Mouse (Mus musculus) hindbrain, embryonic 12.5 days (tissue): ENCODE results near the gene BC048562. TPM values are rescaled to one million over a fixed set of nuclear protein-coding genes. Genes with fewer than 3 reads are reported as not detected.

ENCODE experiments used
- ATAC-seq: fragments of 200-750 bp; cut with Nextera tagmentation; 2 replicates; pipeline ENCODE4 v1.8.0; 2017; ENCODE audit warnings: moderate TSS enrichment; ENCODE audit not compliant: low FRiP score
- H3K27ac ChIP-seq: fragments of 300-500 bp; sonication (generic); 2 replicates; pipeline ENCODE4 v1.5.1; 2016; ENCODE audit warnings: mild to moderate bottlenecking
- H3K27me3 ChIP-seq: fragments of 300-500 bp; sonication (generic); 2 replicates; pipeline ENCODE4 v1.6.1; 2016; ENCODE audit warnings: mild to moderate bottlenecking
- H3K36me3 ChIP-seq: fragments of 300-500 bp; sonication (generic); 2 replicates; pipeline ENCODE4 v1.6.1; 2016; ENCODE audit warnings: mild to moderate bottlenecking
- H3K4me1 ChIP-seq: fragments of 300-500 bp; sonication (generic); 2 replicates; pipeline ENCODE4 v1.6.1; 2016
- H3K4me2 ChIP-seq: fragments of 300-500 bp; sonication (generic); replicated peaks from 2 replicates; pipeline ENCODE4 v1.6.1; 2016; ENCODE audit warnings: mild to moderate bottlenecking
- H3K4me3 ChIP-seq: fragments of 300-500 bp; sonication (generic); 2 replicates; pipeline ENCODE4 v1.5.1; 2016; ENCODE audit warnings: mild to moderate bottlenecking
- H3K9ac ChIP-seq: fragments of 300-500 bp; sonication (generic); 2 replicates; pipeline ENCODE4 v1.6.1; 2016; ENCODE audit warnings: mild to moderate bottlenecking, moderate library complexity
- H3K9me3 ChIP-seq: fragments of 300-500 bp; sonication (generic); replicated peaks from 2 replicates; pipeline ENCODE4 v1.6.1; 2016; ENCODE audit warnings: mild to moderate bottlenecking
- WGBS: fragments of 180-500 bp; shearing (Covaris S2); methylation state at CpG from one replicate; pipeline ENCODE4 v1.1.7; 2016; 5-methylcytosine and 5-hydroxymethylcytosine counted together
- polyA plus RNA-seq: library from polyadenylated mRNA; unstranded; fragments of >200 nt; fragmentation: Nextera tagmentation; extraction: Ambion mirVana; gene quantifications from 2 replicates; pipeline ENCODE4 v1.2.1, GENCODE M21; 2016

BC048562 gene
- polyA plus RNA-seq, 1 experiment from 2014 or later, result not detected

DNA sequence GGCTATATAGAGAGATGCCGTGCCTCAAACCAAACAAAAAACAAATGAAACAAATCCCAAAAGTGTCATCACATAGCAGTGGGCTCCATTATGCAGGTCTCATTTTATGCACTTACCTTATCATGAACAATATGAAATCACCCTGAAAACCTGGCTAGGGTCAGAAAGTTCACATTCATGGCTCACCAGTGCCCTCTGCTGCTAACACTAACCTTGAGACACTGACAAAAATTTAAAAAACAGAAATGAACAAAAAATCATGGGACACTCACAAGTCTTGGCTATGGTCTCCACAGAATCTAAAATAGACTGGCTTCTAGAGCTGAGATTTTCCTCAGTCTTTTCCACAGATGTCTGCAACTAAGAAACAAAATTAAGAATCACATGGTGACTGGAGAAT lies 24.1 kb upstream of the BC048562 start:
- 93% methylated on average over 1 of the region's 1 CpGs for WGBS

DNA sequence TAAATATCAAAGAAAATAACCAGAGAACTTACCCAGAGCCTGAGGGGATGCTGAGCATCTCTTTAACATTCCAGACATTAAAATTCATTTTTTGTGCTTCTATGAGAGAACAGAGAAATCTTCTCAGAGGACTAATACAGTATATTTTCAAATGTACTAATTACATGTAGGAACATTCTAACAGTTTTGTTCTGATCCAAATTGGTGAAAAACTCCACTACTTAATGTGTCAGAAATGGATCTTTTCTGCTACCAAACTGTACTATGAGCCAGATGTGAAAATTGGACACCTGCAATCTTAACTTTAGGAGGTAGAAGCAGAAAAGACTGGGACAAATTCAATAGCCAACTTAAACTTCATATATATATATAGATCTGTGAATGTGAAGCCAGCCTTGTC lies 7.9 kb upstream of the BC048562 start, which contains the start of gene Ccdc36:
Gene Ccdc36, minus strand, starts transcription at position 101 of the 400 bp plus-strand sequence.
- Histone ChIP-seq H3K36me3 (no peaks in the 10 kb centered on the region), H3K4me3 (no peak within 1 kb of the TSS), H3K27ac (no peak within 1 kb of the TSS), H3K9ac (no peak within 1 kb of the TSS), H3K4me1 (peaks cover 4% of the 10 kb centered on the region; the same call in 1 of the 2 replicates), H3K27me3 (no peaks in the 10 kb centered on the region), H3K4me2 (no peak within 1 kb of the TSS), H3K9me3 (no peaks in the 10 kb centered on the region)
- ATAC-seq, result no peak

More for the DNA sequence above, 24.1 kb upstream of the BC048562 start:
- Histone ChIP-seq H3K4me3 (no peak overlapping the region), H3K9ac (no peak overlapping the region), H3K4me2 (no peak overlapping the region), H3K9me3 (no peaks in the 10 kb centered on the region), H3K27ac (no peak overlapping the region), H3K36me3 (no peaks in the 10 kb centered on the region), H3K27me3 (no peaks in the 10 kb centered on the region), H3K4me1 (no peaks in the 10 kb centered on the region)
- no peak for ATAC-seq

DNA sequence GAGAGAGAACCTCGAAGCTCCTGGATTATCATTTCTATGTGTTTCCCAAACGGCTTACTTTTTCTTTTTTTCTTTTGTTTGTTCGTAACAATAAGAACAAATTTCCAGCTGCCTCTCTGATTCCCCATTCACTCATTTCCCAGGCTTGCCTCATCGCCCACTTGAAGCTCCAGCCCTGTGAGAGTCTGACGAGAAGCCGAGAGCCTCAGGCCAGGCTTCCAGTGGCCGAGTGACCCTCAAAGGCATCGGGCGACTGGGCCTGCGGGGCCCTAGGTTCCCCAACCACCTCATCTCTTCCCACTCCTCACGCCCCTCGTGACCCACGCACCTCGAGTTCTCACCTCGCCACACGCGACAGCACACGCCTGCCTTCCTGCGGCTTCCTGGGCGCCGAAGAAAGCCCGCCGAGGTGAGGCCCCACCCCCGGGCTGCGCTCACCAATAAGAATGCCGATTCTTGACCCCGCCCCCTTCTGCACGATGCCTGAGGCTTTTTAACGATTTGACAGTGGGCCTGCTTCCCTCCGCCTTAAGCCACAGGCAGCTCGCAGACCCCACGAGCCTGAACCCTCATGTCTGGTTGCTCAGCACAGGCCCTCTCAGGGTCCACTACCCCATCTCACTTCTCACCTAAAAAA lies 4.7 kb upstream of the BC048562 start:
- H3K4me3 ChIP-seq, result 0 out of 2 replicates have a peak overlapping the region, but pooled peaks have one; percentile 0
- no peaks in the 10 kb centered on the region for H3K27me3 ChIP-seq
- no peaks in the 10 kb centered on the region for H3K36me3 ChIP-seq
- no peak overlapping the region for H3K27ac ChIP-seq
- 0 out of 2 replicates have a peak, but pooled peaks have one; percentile 19 for ATAC-seq
- peak overlapping the region; percentile 44 for H3K4me2 ChIP-seq
- WGBS, result 53% methylated on average over 32 of the region's 32 CpGs
- H3K4me1 ChIP-seq, result peaks cover 6% of the 10 kb centered on the region; the same call in 1 of the 2 replicates
- no peaks in the 10 kb centered on the region for H3K9me3 ChIP-seq
- H3K9ac ChIP-seq, result no peak overlapping the region

DNA sequence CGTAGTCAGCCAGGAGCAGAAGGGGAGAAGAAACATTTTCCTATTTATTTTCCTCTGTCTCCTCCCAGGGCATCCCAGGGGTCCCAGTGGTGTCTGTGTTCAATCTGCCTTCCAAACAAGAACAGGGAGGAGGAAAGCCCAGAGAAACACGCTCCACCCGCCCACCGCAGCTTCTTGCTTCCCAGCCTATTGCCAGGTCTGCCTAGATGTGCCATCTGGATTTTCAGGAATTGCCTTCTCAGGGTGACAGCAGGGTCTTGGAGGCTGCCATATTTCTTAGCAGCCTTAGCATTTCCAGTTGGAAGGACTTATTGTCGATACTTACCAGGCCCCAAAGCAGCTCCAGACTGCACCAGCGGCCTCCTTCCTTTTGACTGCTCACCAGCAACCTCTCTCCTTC lies 2.9 kb downstream of the BC048562 start:
- no peak for ATAC-seq
- H3K36me3 ChIP-seq, result no peaks in the 10 kb centered on the region
- no peaks in the 10 kb centered on the region for H3K9me3 ChIP-seq
- 0 out of 2 replicates have a peak, but pooled peaks cover 4% of the 10 kb centered on the region for H3K4me1 ChIP-seq
- H3K4me3 ChIP-seq, result no peak overlapping the region
- no peak overlapping the region for H3K27ac ChIP-seq
- no peaks in the 10 kb centered on the region for H3K27me3 ChIP-seq
- WGBS, result 83% methylated on average over 6 of the region's 6 CpGs
- H3K9ac ChIP-seq, result no peak overlapping the region
- H3K4me2 ChIP-seq, result no peak overlapping the region

DNA sequence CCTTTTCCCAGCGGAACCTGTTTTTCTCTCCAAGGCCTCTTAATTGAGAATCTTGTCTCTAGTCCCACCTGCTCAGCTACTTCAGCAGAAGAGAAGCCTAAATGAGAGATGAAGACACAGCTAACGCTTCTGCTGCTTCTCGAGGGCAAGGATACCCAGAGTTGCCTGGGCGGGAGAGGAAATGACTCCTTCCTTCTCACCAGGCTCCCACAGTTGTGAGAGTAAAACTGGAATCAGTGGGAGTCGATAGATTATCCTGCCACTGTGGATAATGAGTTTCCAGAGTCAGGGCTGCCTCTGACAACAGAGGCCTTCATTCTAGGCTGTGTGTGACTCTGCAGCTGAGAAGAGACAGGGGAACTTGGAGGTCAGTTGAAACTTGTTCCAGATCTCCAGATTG lies 4.2 kb downstream of the BC048562 start:
- Histone ChIP-seq H3K4me3 (no peak overlapping the region), H3K9ac (no peak overlapping the region)
- WGBS, result 78% methylated on average over 5 of the region's 5 CpGs

DNA sequence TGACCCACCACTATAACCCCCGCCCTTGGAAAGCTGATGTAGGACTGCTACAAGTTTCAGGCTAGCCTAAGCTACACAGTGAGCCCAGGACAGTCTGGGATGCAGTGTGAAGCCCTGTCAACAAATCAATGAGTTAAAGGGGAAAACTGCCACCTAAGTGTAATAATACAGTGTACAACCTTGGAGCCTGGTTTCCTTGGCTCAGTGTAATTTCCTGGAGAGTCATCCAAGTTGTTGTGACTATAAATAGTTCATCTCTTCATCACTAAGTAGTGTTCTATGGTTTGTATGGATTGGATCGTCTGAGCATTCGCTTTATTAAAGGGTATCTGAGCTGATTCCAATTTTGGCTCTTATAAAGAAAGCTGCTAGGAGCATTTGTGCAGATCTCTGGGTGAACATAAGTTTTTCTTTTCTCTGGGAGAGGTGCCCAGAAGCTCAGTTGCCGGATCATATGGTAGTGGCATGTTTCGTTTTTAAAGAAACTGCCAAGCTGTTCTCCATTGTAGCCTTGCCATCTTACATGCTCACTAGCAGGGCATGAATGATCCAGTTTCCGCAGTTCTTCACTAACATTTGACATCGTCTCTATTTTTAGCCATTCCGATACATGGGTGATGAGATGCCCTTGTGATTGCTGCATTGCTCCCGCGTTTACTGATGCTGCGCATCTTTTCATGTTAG lies 5.1 kb downstream of the BC048562 start:
- WGBS, result 91% methylated on average over 11 of the region's 11 CpGs

More for the DNA sequence above, 4.2 kb downstream of the BC048562 start:
- H3K4me2 ChIP-seq, result no peak overlapping the region
- H3K27me3 ChIP-seq, result no peaks in the 10 kb centered on the region
- H3K9me3 ChIP-seq, result no peaks in the 10 kb centered on the region
- no peaks in the 10 kb centered on the region for H3K36me3 ChIP-seq
- H3K27ac ChIP-seq, result no peak overlapping the region
- 0 out of 2 replicates have a peak, but pooled peaks cover 4% of the 10 kb centered on the region for H3K4me1 ChIP-seq
- no peak for ATAC-seq

DNA sequence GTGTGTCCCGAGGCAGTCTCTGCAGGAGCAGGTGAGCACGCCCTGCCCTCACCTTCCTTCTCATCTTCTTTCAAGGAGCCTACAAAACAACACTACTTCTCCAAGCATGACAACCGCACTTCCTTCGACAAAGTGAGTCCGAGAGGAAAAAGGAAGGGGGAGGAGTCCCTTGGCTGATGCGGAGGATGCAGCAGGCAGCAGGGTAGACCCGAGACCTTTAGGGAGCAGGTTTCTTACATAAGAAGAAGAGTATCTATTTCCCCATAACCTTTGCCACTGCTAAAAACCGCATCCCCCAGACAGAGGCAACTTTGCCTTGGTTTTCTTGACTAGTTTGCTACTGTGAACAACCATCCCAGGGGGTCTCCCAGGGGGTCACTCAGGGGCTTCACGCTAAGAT lies 8.8 kb downstream of the BC048562 start:
- ATAC-seq, result no peak
- Histone ChIP-seq H3K4me1 (peaks cover 16% of the 10 kb centered on the region), H3K27ac (no peak overlapping the region), H3K9me3 (no peaks in the 10 kb centered on the region), H3K36me3 (peaks cover 15% of the 10 kb centered on the region), H3K4me2 (no peak overlapping the region), H3K4me3 (no peak overlapping the region), H3K9ac (no peak overlapping the region), H3K27me3 (no peaks in the 10 kb centered on the region; the same call in 1 of the 2 replicates)
- 66% methylated on average over 9 of the region's 9 CpGs for WGBS

More for the DNA sequence above, 5.1 kb downstream of the BC048562 start:
- no peak for ATAC-seq
- H3K27me3 ChIP-seq, result no peaks in the 10 kb centered on the region
- no peak overlapping the region for H3K9ac ChIP-seq
- H3K4me2 ChIP-seq, result no peak overlapping the region
- no peak overlapping the region for H3K4me3 ChIP-seq
- H3K27ac ChIP-seq, result no peak overlapping the region
- no peaks in the 10 kb centered on the region for H3K9me3 ChIP-seq
- 0 out of 2 replicates have a peak, but pooled peaks cover 3% of the 10 kb centered on the region for H3K4me1 ChIP-seq
- no peaks in the 10 kb centered on the region for H3K36me3 ChIP-seq

DNA sequence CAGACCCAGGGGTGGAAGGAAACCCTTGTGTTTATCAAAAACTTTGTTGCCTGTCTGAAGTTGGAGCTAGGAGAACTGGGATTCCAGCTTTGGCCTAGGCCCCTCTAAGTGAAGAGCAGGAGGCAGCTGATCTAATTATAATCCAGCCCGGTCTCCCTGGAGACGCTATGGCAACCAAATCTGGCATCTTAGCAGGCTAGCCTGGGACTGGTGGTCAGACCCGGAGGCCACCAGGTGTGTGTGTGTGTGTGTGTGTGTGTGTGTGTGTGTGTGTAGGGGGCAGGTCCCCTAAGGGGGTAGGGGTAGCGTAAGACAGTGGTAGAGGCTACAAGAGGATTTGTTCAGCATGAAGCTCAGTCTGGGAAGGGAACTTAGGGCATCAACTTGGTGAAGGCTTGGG lies 13.6 kb downstream of the BC048562 start:
- Histone ChIP-seq H3K4me3 (0 out of 2 replicates have a peak overlapping the region, but pooled peaks have one; percentile 57), H3K9ac (peak overlapping the region; percentile 15; the same call in 1 of the 2 replicates), H3K27me3 (no peaks in the 10 kb centered on the region; the same call in 1 of the 2 replicates), H3K9me3 (no peaks in the 10 kb centered on the region), H3K4me2 (peak overlapping the region; percentile 82), H3K4me1 (peaks cover 39% of the 10 kb centered on the region), H3K27ac (peak overlapping the region; percentile 92), H3K36me3 (peaks cover 15% of the 10 kb centered on the region)
- ATAC-seq, result peak; percentile 59
- WGBS, result 15% methylated on average over 4 of the region's 4 CpGs

DNA sequence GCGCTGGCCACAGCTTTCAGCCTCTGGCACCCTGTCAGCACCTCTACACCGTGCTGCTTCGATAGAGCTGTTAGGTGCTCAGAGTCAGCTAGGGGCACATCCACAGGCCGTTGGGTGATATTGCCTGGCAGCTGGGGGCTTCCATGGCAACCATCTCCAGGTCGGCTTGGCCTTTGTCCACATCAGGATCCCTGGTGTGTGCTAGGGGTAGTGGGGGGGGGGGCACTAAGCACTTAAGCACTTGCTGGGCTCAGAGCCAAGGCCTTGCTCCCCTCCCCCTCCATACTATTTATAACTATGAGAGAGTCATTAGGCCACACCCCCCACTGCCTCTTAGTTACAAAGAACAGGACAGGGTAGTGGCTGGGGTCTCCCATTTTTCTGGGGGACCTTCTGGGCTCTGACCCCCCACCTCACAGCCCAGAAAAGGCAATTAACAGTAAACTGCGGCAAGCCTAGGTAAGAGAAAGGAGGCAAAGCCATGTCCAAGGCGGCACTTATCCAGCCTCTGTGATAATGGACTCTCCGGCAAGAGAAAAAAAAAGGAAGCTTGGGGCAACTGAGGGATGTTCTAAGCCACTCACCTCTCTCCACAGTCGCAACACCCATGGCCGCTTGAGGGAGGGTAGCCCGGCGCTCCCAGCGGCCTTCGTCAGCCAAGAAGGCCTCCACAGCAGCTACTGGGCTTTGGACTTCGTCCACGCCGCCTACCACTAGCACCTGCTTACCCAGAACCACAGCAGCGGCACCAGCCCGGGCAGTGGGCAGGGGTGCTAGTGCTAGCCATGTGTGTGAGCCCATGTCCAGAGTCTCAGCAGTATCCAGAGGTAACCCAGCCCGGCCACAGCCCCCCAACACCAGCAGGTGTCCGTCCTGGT lies 14.2 kb downstream of the BC048562 start:
- peaks cover 39% of the 10 kb centered on the region for H3K4me1 ChIP-seq
- peaks cover 15% of the 10 kb centered on the region for H3K36me3 ChIP-seq
- peak overlapping the region; percentile 82 for H3K4me2 ChIP-seq
- no peaks in the 10 kb centered on the region; the same call in 1 of the 2 replicates for H3K27me3 ChIP-seq
- WGBS, result 65% methylated on average over 21 of the region's 21 CpGs
- peak overlapping the region; percentile 57 for H3K4me3 ChIP-seq
- H3K9ac ChIP-seq, result peak overlapping the region; percentile 53
- H3K9me3 ChIP-seq, result no peaks in the 10 kb centered on the region
- H3K27ac ChIP-seq, result peak overlapping the region; percentile 92
- peak; percentile 74 for ATAC-seq

DNA sequence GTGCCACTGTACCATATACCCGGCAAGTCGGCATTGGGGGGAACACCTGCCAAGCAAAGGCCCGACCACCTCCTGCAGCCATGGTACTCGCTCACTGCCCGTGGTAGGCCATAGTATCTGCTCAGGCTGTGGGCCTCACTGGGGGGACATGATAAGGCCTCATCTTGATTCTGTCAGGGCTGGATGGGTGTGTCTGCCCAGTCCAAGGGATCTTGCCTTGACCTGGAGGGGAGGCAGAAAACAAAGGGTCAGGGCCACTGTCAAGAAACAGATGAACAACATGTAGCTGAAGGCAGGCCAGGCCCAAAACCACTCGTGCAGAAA lies 14.8 kb downstream of the BC048562 start:
- Histone ChIP-seq H3K27ac (peak overlapping the region; percentile 92), H3K4me1 (peaks cover 39% of the 10 kb centered on the region), H3K4me2 (peak overlapping the region; percentile 82), H3K9me3 (no peaks in the 10 kb centered on the region), H3K27me3 (peaks cover 4% of the 10 kb centered on the region; the same call in 1 of the 2 replicates), H3K4me3 (peak overlapping the region; percentile 57), H3K36me3 (peaks cover 15% of the 10 kb centered on the region), H3K9ac (peak overlapping the region; percentile 53)
- ATAC-seq, result no peak
- 93% methylated on average over 6 of the region's 6 CpGs for WGBS

DNA sequence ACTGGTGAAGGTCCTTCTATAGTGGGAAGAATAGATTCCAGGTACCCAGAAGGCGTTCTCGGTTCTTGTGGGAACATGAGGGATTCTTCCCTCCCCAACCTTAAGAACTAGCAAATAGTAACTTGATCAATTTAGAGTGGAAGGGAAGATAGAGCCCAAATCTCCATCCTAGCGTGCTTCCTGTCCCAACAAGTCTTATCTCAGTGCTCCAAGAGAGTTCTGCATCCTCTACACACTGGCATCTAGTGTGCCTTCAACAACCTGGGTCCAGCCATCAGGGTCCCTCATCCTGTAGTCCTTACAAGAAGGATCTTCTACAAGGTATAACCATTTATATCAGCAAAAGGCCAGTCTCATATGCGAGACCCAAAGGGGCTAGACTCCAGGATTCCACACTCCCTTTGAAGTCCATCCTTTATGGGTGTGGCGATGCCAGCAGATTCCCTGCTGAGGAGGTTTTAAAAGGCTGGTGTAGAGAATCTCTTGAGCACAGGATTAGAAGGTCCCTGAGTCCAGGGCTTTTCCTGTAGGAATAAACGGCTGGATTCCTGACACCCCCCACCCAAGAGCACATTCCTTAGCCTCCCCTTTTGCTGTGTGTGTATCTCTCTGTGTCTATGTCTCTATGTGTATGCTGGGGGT lies 15.4 kb downstream of the BC048562 start:
- Histone ChIP-seq H3K9ac (peak overlapping the region; percentile 76), H3K4me2 (peak overlapping the region; percentile 82), H3K27ac (peak overlapping the region; percentile 92), H3K4me1 (peaks cover 39% of the 10 kb centered on the region), H3K9me3 (no peaks in the 10 kb centered on the region), H3K36me3 (peaks cover 15% of the 10 kb centered on the region), H3K4me3 (peak overlapping the region; percentile 57), H3K27me3 (peaks cover 4% of the 10 kb centered on the region; the same call in 1 of the 2 replicates)
- ATAC-seq, result no peak
- 52% methylated on average over 6 of the region's 6 CpGs for WGBS
